Mouse (Mus musculus) embryonic facial prominence, embryonic 12.5 days (tissue): Measurements from ENCODE around the gene Gm20521. TPM values are rescaled to one million over a fixed set of nuclear protein-coding genes. Genes with fewer than 3 reads are reported as not detected.

Experiments
- ATAC-seq: fragments of 200-750 bp; cut with Nextera tagmentation; 2 replicates; pipeline ENCODE4 v1.8.0; 2017; ENCODE audit not compliant: insufficient number of reproducible peaks, insufficient read depth, low FRiP score, low TSS enrichment
- H3K27ac ChIP-seq: fragments of 300-500 bp; sonication (generic); 2 replicates; pipeline ENCODE4 v1.5.1; 2016; ENCODE audit warnings: mild to moderate bottlenecking
- H3K27me3 ChIP-seq: fragments of 300-500 bp; sonication (generic); 2 replicates; pipeline ENCODE4 v1.6.1; 2016; ENCODE audit warnings: mild to moderate bottlenecking, moderate library complexity
- H3K36me3 ChIP-seq: fragments of 300-500 bp; sonication (generic); 2 replicates; pipeline ENCODE4 v1.6.1; 2016; ENCODE audit warnings: mild to moderate bottlenecking
- H3K4me1 ChIP-seq: fragments of 300-500 bp; sonication (generic); 2 replicates; pipeline ENCODE4 v1.6.1; 2016
- H3K4me2 ChIP-seq: fragments of 300-500 bp; sonication (generic); replicated peaks from 2 replicates; pipeline ENCODE4 v1.6.1; 2016; ENCODE audit warnings: mild to moderate bottlenecking, moderate library complexity
- H3K4me3 ChIP-seq: fragments of 300-500 bp; sonication (generic); 2 replicates; pipeline ENCODE4 v1.5.1; 2016; ENCODE audit warnings: mild to moderate bottlenecking
- H3K9ac ChIP-seq: fragments of 300-500 bp; sonication (generic); 2 replicates; pipeline ENCODE4 v1.6.1; 2016; ENCODE audit warnings: mild to moderate bottlenecking, moderate library complexity
- H3K9me3 ChIP-seq: fragments of 300-500 bp; sonication (generic); 2 replicates; pipeline ENCODE4 v1.6.1; 2016; ENCODE audit warnings: mild to moderate bottlenecking, moderate library complexity
- WGBS: fragments of 180-500 bp; shearing (Covaris S2); methylation state at CpG from one replicate; pipeline ENCODE4 v1.1.7; 2016; 5-methylcytosine and 5-hydroxymethylcytosine counted together
- polyA plus RNA-seq: library from polyadenylated mRNA; unstranded; fragments of >200 nt; fragmentation: Nextera tagmentation; extraction: Ambion mirVana; gene quantifications from 2 replicates; pipeline ENCODE4 v1.2.1, GENCODE M21; 2016

Gene Gm20521
- polyA plus RNA-seq, 1 experiment from 2014 or later: 0.24 TPM

DNA sequence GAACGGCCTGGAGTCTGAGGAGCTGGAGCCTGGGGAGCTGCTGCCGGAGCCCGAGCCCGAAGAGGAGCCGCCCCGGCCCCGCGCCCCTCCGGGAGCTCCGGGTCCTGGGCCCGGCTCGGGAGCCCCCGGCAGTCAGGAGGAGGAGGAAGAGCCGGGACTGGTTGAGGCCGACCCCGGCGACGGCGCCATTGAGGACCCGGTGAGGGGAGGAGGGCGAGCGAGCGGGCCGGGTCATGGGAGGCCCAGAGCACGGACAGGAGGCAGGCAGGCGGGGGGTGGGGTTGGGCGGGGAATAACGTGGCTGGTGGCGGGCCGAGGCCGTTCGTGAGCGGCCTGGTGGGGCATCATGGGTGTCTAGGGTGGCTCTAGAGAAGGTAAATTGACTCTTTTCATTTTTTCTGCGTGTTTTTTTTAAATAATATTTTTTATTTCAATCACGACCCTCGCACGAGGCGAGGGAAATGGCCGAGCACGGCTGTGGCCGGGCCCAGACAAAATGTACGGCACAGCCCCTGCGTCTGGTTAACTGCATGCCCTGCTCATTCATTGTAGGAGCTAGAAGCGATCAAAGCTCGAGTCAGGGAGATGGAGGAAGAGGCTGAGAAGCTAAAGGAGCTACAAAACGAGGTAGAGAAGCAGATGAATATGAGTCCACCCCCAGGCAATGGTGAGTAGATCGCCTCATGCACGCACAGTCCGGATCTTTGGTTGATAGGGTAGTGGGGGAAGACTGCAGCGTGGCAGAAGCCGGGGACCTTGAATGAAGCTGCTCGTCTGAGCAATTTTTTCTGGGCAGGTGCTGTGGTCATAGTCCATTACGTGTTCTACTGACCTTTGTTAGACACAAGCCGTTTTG, 11.3 kb downstream of the Gm20521 start:
- peak overlapping the region; percentile 95 for H3K27ac ChIP-seq
- peak overlapping the region; percentile 67 for H3K4me2 ChIP-seq
- H3K36me3 ChIP-seq: peaks cover 30% of the 10 kb centered on the region
- H3K9me3 ChIP-seq: no peaks in the 10 kb centered on the region
- H3K9ac ChIP-seq: peak overlapping the region; percentile 99
- WGBS: under 1% methylated on average over 53 of the region's 54 CpGs
- no peaks in the 10 kb centered on the region for H3K27me3 ChIP-seq
- H3K4me1 ChIP-seq: peaks cover 12% of the 10 kb centered on the region; the same call in 1 of the 2 replicates
- peak; percentile 37 for ATAC-seq
- H3K4me3 ChIP-seq: peak overlapping the region; percentile 96

DNA sequence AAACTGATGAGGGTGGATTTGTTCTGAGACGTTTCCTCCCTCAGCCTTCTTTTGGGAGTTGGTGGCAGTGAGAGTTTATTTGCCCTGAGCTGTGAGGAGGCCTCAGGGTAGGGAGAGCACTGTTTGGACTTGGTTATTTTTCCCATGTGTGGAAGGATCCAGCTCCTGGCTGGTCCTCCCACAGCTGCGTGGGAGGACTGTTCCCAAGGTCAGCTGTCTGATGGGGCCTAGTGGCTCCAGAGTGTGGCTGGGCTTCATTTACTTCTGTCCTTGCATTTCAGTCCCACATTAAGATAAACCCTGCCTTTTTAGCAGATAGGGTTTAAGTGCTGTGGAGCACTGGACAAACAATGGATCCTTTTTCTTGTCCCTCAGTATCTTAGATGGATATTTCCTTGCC, 14.2 kb downstream of the Gm20521 start:
- Histone ChIP-seq H3K9me3 (no peaks in the 10 kb centered on the region), H3K27ac (no peak overlapping the region), H3K4me3 (no peak overlapping the region), H3K4me2 (no peak overlapping the region), H3K36me3 (peaks cover 30% of the 10 kb centered on the region), H3K4me1 (peaks cover 12% of the 10 kb centered on the region; the same call in 1 of the 2 replicates), H3K9ac (no peak overlapping the region), H3K27me3 (no peaks in the 10 kb centered on the region)
- no peak for ATAC-seq
- 55% methylated on average over 2 of the region's 2 CpGs for WGBS

DNA sequence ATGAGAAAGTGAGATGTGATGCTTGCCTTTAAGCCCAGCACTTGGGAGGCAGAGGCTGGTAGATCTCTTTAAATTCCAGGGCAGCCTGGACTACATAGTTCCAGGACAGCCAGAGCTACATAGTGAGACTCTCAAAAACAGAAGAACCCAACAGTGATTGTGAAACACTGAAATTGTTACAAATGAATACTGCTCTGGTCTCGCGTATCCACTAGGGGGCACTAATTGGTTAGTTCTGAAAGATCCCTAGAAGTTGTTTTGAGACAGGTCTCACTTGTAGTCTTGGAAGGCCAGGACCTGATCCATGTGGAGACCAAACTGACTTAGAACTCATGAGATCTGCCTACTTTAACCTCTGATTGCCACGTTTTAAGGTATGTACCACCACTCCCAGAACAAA, 17.1 kb downstream of the Gm20521 start:
- no peak overlapping the region for H3K9ac ChIP-seq
- H3K4me3 ChIP-seq: no peak overlapping the region
- peak; percentile 43; the same call in 1 of the 2 replicates for ATAC-seq
- no peak overlapping the region for H3K27ac ChIP-seq
- H3K4me2 ChIP-seq: no peak overlapping the region
- 1% methylated on average over 3 of the region's 3 CpGs for WGBS
- no peaks in the 10 kb centered on the region for H3K9me3 ChIP-seq
- no peaks in the 10 kb centered on the region for H3K27me3 ChIP-seq
- H3K36me3 ChIP-seq: peaks cover 45% of the 10 kb centered on the region
- 0 out of 2 replicates have a peak, but pooled peaks cover 7% of the 10 kb centered on the region for H3K4me1 ChIP-seq

DNA sequence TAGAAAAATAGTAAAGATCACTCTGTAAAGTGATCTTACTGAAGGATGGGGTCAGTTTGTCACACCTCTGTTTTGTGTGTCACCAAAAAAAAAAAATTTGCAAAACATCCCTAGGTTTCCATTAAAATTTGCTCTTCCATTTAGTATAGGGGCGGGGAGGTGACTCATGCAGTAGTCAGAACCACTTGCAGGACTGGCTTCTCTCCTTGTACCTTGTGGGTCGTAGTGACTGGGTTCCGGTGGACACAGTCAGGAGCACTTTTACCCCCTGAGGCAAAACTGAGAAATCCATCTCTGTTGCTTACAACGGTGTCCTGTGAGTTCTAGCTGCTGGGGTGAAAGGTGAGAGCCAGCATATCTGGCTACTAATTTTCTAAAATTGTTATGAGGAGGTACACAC, 20.4 kb downstream of the Gm20521 start:
- Histone ChIP-seq H3K9me3 (no peaks in the 10 kb centered on the region), H3K27ac (no peak overlapping the region), H3K4me2 (no peak overlapping the region), H3K27me3 (no peaks in the 10 kb centered on the region), H3K36me3 (peaks cover 41% of the 10 kb centered on the region), H3K9ac (no peak overlapping the region), H3K4me1 (no peaks in the 10 kb centered on the region), H3K4me3 (no peak overlapping the region)
- ATAC-seq: no peak
- 82% methylated on average over 4 of the region's 4 CpGs for whole genome bisulfite sequencing

DNA sequence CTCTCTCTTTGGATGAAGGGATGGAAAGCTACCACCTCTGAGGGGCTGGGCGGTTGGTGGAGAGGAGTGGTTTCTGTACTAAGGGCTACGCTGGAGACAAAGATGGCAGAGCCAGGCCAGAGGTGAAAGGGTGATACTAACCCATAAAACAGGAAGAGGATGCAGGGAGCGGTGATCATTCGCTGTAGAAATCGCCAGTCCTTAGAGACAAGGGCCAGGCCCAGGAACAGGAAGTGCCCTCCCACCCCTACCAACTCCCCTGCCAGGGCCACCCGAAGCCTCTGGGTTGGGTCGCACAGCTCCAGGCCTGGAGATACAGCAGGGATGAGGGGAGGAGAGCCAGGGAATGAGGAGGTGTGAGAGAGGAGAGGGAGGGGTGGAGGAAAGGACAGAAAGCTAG, 25.4 kb downstream of the Gm20521 start:
- no peaks in the 10 kb centered on the region for H3K9me3 ChIP-seq
- H3K9ac ChIP-seq: peak overlapping the region; percentile 20
- H3K36me3 ChIP-seq: peaks cover 60% of the 10 kb centered on the region
- ATAC-seq: no peak
- WGBS: 80% methylated on average over 7 of the region's 7 CpGs
- H3K4me3 ChIP-seq: no peak overlapping the region
- no peak overlapping the region for H3K27ac ChIP-seq
- H3K4me2 ChIP-seq: no peak overlapping the region
- no peaks in the 10 kb centered on the region for H3K27me3 ChIP-seq
- peaks cover 9% of the 10 kb centered on the region for H3K4me1 ChIP-seq

DNA sequence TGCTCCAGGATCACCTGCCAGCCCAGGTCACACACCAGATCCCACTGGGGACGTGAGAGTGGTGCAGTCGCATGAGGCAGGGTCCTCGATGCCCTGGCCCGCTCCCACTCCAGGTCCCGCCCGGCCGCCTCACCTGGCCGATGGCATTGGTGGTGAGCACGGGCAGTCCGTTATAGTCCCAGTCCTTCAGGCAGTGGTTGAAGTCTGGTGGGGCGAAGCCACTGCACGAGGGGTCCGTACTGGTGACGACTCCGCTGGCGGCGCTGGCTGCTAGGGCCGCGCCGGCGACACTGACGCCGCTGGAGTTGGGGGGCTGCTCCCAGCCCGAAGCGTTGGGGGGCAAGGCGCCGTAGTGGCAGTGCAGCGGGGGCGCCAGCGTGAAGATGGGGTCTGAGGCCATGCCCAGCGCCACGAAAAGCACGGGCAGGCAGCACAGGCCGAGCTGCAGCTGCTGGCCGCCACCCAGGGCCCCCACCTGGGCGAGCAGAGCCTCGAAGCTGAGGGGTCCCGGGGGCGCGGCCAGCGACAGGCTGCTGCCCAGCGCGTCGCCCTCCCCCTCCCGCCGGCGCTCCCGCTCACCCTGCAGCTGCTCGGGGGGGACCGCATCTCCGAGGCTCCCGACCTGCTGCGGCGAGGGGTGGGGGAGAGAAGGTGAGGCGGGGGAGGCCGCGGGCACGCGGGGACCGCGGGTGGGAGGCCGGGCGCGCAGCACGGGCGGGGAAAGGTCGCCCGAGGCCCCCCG, 29.0 kb downstream of the Gm20521 start:
- H3K4me1 ChIP-seq: peaks cover 9% of the 10 kb centered on the region
- H3K4me2 ChIP-seq: peak overlapping the region; percentile 86
- peak overlapping the region; percentile 86 for H3K27ac ChIP-seq
- peak; percentile 49; the same call in 1 of the 2 replicates for ATAC-seq
- no peaks in the 10 kb centered on the region for H3K9me3 ChIP-seq
- H3K4me3 ChIP-seq: peak overlapping the region; percentile 80
- 4% methylated on average over 57 of the region's 69 CpGs for WGBS
- peak overlapping the region; percentile 94 for H3K9ac ChIP-seq
- no peaks in the 10 kb centered on the region for H3K27me3 ChIP-seq
- peaks cover 52% of the 10 kb centered on the region for H3K36me3 ChIP-seq

DNA sequence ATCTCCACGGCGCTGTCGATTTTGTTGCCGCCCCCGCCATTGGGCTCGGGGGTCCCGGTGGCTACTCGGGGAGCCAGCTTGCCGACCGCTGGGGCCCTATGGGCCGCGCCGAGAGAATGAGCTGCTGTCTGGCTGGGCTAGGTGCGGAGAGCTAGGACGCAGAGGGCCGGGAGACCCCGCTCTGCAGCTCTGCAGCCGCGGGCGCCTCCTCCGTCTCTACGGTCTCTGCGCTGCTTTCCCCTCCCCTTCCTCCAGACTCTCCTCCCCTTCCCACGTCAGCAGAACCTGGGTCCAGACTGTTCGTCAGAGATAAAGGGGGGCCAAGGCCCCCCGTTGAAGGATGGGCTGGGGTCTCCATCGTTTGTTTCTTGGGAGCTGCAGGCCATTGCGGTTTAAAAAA, 29.6 kb downstream of the Gm20521 start, which contains the start of gene Slc22a17:
TSS of gene Slc22a17 (minus strand) at position 247 of the 400 bp plus-strand sequence.
- Histone ChIP-seq H3K4me3 (peak within 1 kb of the TSS; percentile 80), H3K27ac (peak within 1 kb of the TSS; percentile 86), H3K36me3 (peaks cover 52% of the 10 kb centered on the region), H3K4me1 (peaks cover 9% of the 10 kb centered on the region), H3K9me3 (no peaks in the 10 kb centered on the region), H3K9ac (peak within 1 kb of the TSS; percentile 94), H3K27me3 (no peaks in the 10 kb centered on the region), H3K4me2 (peak within 1 kb of the TSS; percentile 86)
- under 1% methylated on average over 21 of the region's 28 CpGs for WGBS
- ATAC-seq: peak; percentile 95

DNA sequence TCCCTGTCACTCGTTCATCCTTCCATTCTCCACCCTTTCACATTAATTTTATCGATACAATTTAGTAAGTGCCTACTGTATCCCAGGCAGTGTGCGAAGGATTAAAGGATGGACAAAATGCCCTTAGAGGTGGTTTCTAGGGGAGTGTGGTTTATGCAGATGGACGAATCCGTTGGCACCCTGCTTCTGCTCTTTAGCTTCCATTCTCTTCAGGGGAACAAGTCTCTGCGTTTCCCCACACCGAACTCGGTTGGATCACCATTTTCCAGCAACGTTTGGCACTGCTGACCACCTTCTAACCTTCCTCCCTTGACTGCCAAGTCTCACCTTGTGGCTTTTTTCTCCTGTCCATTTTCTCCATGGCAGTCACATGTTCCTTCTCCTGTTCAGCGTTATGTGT, 30.1 kb downstream of the Gm20521 start:
- peak overlapping the region; percentile 94 for H3K9ac ChIP-seq
- no peak for ATAC-seq
- H3K4me2 ChIP-seq: peak overlapping the region; percentile 86
- H3K9me3 ChIP-seq: no peaks in the 10 kb centered on the region
- H3K27ac ChIP-seq: peak overlapping the region; percentile 86
- 22% methylated on average over 10 of the region's 10 CpGs for WGBS
- peaks cover 9% of the 10 kb centered on the region for H3K4me1 ChIP-seq
- H3K27me3 ChIP-seq: no peaks in the 10 kb centered on the region
- peak overlapping the region; percentile 80 for H3K4me3 ChIP-seq
- H3K36me3 ChIP-seq: peaks cover 51% of the 10 kb centered on the region

DNA sequence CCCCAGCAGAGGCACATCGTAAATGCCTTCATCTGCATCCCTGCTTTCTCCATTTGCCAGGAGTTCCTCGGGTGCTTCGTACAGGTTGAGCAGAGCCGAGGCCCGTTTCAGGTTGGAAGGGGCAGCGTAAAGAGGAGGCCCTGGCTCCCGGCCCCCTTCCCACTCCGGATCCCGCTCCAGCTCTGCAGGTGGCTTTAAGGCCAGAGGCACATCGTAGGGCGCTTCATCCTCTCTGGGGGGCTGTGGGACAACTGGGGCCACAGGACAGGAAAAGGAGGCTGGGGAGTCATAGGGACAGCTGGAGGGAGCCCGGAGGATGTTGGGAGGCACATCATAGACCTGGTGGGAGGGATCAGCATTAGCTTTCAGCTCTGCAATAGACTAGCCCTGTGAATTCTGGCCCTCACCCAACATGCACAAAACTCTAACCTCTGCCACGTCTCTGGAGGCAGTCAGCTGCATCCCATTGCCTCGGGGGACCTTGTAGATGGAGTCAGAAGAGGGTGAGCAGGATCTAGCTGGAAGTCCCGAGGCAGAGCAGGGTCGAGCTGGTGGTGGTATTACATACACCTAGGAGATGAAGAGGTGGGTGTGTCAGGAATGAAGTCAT, 36.9 kb downstream of the Gm20521 start:
- no peak for ATAC-seq
- H3K9me3 ChIP-seq: peaks cover 18% of the 10 kb centered on the region
- peaks cover 70% of the 10 kb centered on the region for H3K36me3 ChIP-seq
- no peak overlapping the region for H3K4me2 ChIP-seq
- H3K4me3 ChIP-seq: no peak overlapping the region
- no peak overlapping the region for H3K9ac ChIP-seq
- no peak overlapping the region for H3K27ac ChIP-seq
- peaks cover 15% of the 10 kb centered on the region for H3K4me1 ChIP-seq
- H3K27me3 ChIP-seq: no peaks in the 10 kb centered on the region
- WGBS: 92% methylated on average over 16 of the region's 16 CpGs

DNA sequence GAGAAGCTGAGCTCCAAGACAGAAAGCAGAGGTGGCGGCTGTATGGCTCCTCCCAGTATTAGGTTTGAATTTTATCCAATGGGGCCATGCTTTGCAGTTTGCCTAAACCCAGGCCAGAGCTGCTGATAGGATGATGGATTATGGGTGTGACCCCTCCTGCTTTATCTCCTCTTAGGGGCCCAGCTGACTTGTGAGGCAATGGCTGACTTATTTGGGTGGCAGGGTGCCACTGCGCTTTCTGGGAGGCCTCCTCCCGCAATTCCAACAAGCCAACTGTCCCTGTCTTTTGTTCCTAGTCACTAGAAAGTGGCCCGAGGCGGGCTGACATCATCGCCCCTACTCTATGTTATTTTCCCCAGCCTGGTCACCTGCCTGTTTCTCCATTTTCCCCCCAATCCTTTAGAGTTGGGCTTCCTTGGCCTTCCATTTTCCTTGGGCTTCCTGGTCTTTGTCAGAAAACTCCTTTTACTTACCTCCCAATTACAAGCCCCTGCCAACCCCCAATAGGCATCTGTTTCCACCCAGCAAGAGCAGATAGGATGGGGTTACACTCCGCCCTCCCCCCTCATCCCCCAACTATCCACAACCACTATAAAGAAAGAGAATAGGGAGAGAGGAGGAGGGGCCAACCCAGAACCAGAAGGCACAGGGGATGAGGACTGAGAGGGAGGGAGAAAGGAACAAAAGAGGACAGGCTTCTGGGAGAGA, 41.6 kb downstream of the Gm20521 start:
- WGBS: 7% methylated on average over 7 of the region's 7 CpGs
- H3K36me3 ChIP-seq: peaks cover 28% of the 10 kb centered on the region
- peaks cover 18% of the 10 kb centered on the region for H3K9me3 ChIP-seq
- no peaks in the 10 kb centered on the region for H3K27me3 ChIP-seq
- peak; percentile 52 for ATAC-seq
- H3K4me1 ChIP-seq: peaks cover 30% of the 10 kb centered on the region
- peak overlapping the region; percentile 84 for H3K9ac ChIP-seq
- peak overlapping the region; percentile 99 for H3K27ac ChIP-seq
- peak overlapping the region; percentile 51 for H3K4me3 ChIP-seq
- peak overlapping the region; percentile 71 for H3K4me2 ChIP-seq
